Mouse (Mus musculus) lung, postnatal 0 days (tissue): ENCODE results near the gene Rad51b.

Experiments used
- CTCF ChIP-seq: IDR thresholded peaks from 2 replicates; pipeline ENCODE4 v1.5.1; 2016; ENCODE audit warnings: antibody characterized with exemption, mild to moderate bottlenecking
- EP300 ChIP-seq: IDR thresholded peaks from 2 replicates; pipeline ENCODE4 v1.6.1; 2016; ENCODE audit warnings: antibody characterized with exemption, mild to moderate bottlenecking, control low read depth

DNA sequence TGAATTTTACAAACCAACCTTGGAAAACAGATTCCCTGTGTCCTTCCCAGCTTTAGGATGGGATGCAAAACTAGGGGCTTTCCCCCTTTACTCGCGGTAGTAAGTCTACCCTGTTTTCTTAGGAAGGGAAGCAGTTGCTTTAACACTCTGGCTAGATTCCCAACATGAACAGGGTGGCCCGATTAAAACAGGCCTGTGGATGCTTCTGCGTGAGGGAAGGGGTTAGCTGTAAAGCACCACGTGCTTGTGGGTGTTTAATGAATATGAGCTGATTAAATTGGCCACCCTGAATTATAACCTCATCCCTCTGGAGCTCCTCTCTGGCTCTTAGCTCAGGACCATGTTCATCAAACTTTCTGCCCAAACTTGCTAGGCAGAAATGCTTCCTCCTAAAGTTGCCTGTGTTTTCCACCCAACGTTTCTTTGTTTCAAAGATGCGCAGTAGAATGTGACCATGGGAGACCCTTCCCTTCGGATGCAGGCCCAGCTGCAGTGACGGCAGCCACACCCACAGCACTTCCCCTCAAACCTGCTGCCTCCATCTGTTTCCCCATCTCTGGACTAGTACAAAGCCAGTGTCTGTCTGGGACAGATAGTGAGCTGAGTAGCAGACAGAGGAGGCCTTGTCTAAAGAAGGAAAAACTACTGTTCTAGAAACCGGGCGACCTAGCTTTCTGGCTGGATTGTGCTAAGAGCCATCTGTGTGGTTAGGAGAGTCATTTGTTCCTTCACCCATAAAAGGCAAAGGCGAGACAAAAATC, 435.5 kb downstream of the Rad51b start:
- TF ChIP-seq CTCF: no peak
- TF ChIP-seq EP300: no peak
